Mouse (Mus musculus): ENCODE measurements at regions not wholly inside any gene's neighbourhood (a gene's known extent, or its start where the extent isn't known, plus 50 kb on each side); places are given as distances from the start of the nearest gene placed in this dataset.
A peak's percentile ranks its signal among the peaks of the same experiment; 100 is the strongest.

DNA sequence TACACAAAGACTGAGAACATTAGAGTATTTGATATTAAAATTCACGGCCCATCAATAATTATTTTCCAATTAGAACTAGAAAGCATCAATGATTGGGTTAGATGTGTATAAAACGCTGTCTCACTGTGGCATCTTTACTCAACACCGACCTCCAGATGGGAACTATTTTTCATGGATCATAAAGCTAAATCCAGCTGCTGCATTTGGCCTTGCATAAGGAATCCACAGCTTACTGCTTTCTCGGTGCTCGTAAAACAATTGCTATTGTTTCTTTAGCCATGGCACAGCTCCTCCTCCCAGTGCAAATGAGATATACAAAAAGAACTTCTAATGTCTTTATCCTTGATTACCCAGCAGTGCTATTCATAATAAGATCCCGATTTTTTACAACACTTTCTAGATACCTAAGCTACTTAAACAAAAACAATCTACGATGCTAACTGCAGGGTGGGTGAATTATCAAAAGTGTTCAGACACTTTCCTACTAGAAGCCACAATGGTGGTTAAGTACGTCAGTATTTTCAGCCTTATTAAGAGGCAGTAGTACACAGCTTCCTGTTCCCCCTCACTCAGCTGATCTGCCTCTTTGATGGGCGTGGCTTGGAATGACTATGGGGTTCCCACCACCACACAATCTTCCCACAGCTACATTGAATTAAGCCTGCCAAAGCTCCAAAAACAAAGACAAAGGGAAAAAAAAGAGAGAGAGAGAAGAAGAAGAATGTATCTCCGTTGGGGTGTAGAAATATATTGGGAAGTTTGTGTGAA, 134.4 kb upstream of the Zic4 start:
- Histone ChIP-seq H3K4me3 (ENCODE audit: low read length) (no peak overlapping the region), H3K27me3 (replicated peaks; ENCODE audit: control insufficient read depth, insufficient read depth, low read length) (no peaks in the 10 kb centered on the region), H3K27ac (ENCODE audit: low read depth, low read length) (peak overlapping the region; percentile 48; the same call in 1 of the 2 replicates), H3K9me3 (ENCODE audit: control insufficient read depth, low read length) (no peaks in the 10 kb centered on the region), H3K4me2 (ENCODE audit: low read length) (peak overlapping the region; percentile 47), H3K4me1 (ENCODE audit: control insufficient read depth, insufficient read depth, low read depth, low read length) (no peaks in the 10 kb centered on the region; the same call in 1 of the 2 replicates), H3K9ac (ENCODE audit: low read depth, low read length) (peak overlapping the region; percentile 35; the same call in 1 of the 2 replicates), H3K36me3 (ENCODE audit: control insufficient read depth, insufficient read depth, low read length) (no peaks in the 10 kb centered on the region)
- ATAC-seq, result peak; percentile 87
- 27% methylated on average over 10 of the region's 10 CpGs for WGBS

DNA sequence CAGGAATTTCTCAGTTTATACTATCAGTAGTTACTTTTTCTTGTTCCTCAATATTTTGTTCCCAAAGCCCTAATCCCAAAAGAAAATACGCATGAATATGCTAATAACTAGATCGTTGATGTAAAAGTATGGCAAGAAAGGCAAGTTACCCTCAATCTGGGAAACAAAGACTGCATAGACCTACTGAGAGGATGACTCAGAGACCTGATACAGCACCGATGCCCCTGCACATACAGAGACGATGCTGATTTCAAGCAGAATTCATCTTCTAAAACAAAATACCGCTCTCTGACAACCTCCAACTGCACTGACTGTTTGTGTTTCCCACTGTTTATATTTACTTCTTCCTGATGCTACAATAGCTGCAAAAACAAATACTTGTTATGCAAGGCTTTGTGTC, 133.7 kb upstream of the Zic4 start:
- ATAC-seq, result peak; percentile 69; the same call in 1 of the 2 replicates
- Histone ChIP-seq H3K27ac (ENCODE audit: low read depth, low read length) (no peak overlapping the region), H3K9ac (ENCODE audit: low read depth, low read length) (no peak overlapping the region), H3K9me3 (ENCODE audit: control insufficient read depth, low read length) (no peaks in the 10 kb centered on the region), H3K4me2 (ENCODE audit: low read length) (no peak overlapping the region), H3K4me3 (ENCODE audit: low read length) (no peak overlapping the region), H3K27me3 (replicated peaks; ENCODE audit: control insufficient read depth, insufficient read depth, low read length) (no peaks in the 10 kb centered on the region), H3K36me3 (ENCODE audit: control insufficient read depth, insufficient read depth, low read length) (no peaks in the 10 kb centered on the region), H3K4me1 (ENCODE audit: control insufficient read depth, insufficient read depth, low read depth, low read length) (no peaks in the 10 kb centered on the region; the same call in 1 of the 2 replicates)
- WGBS, result 48% methylated on average over 5 of the region's 5 CpGs

DNA sequence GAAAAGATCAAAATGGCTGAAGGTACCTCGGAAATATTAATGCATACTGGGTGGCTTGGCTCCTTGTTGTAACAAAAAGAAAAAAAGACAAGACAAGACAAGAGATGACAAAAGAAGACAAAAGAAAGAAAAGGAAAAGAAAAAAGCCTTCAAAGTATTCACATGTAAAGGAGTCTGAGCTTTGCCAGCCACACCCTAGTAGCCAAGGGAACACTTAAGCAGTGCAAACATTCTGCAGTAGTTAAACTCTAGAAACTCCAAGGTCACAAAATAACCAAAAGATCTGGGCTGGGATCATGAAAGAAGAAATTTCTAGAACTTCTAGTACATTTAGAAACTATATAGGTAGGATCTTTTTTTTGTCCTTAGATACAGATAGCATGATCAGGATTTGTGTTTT, 108.3 kb upstream of the Zic4 start:
- H3K4me1 ChIP-seq (ENCODE audit: control insufficient read depth, insufficient read depth, low read depth, low read length), result no peaks in the 10 kb centered on the region
- H3K9ac ChIP-seq (ENCODE audit: low read depth, low read length), result no peak overlapping the region
- H3K4me3 ChIP-seq (ENCODE audit: low read length), result no peak overlapping the region
- no peaks in the 10 kb centered on the region for H3K27me3 ChIP-seq (replicated peaks; ENCODE audit: control insufficient read depth, insufficient read depth, low read length)
- no peak overlapping the region for H3K27ac ChIP-seq (ENCODE audit: low read depth, low read length)
- H3K4me2 ChIP-seq (ENCODE audit: low read length), result no peak overlapping the region
- no peaks in the 10 kb centered on the region for H3K36me3 ChIP-seq (ENCODE audit: control insufficient read depth, insufficient read depth, low read length)
- 73% methylated on average over 1 of the region's 1 CpGs for WGBS
- no peaks in the 10 kb centered on the region for H3K9me3 ChIP-seq (ENCODE audit: control insufficient read depth, low read length)
- no peak for ATAC-seq

DNA sequence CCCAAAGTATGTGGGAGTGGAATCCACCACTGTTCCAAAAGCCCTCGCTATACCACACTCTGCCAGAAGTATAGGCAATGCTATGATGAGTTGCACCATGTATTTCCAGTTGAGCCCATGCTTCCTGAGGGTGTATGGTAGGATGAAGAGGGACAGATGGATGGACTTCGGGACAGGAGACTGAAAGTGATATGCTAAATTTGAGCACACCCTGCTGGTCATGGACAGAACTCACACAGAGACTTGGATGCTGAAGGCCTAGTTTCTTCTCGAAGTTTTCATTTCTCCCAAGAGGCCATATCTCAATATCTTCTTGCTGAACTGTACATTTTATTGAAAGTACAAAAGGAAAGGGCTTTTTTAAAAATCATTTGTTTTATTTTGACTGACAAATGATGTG, 70.9 kb upstream of the Zic4 start:
- Histone ChIP-seq H3K9ac (ENCODE audit: low read depth, low read length) (no peak overlapping the region), H3K4me2 (ENCODE audit: low read length) (no peak overlapping the region), H3K9me3 (ENCODE audit: control insufficient read depth, low read length) (no peaks in the 10 kb centered on the region), H3K36me3 (ENCODE audit: control insufficient read depth, insufficient read depth, low read length) (no peaks in the 10 kb centered on the region), H3K27me3 (replicated peaks; ENCODE audit: control insufficient read depth, insufficient read depth, low read length) (no peaks in the 10 kb centered on the region), H3K4me1 (ENCODE audit: control insufficient read depth, insufficient read depth, low read depth, low read length) (no peaks in the 10 kb centered on the region), H3K27ac (ENCODE audit: low read depth, low read length) (no peak overlapping the region), H3K4me3 (ENCODE audit: low read length) (no peak overlapping the region)
- ATAC-seq, result no peak
- WGBS, result 73% methylated on average over 3 of the region's 3 CpGs

Measured in hindbrain, embryonic 16.5 days (tissue).